Mouse (Mus musculus): ENCODE measurements around the gene Sarnp.

The Sarnp gene

GRCm38 (mm10) chr10:128912791-128913190 is 95.7 kb downstream of the Sarnp start:
- DNase-seq (ENCODE audit: extremely low read depth, insufficient read length, low spot score) = no peak

DNA sequence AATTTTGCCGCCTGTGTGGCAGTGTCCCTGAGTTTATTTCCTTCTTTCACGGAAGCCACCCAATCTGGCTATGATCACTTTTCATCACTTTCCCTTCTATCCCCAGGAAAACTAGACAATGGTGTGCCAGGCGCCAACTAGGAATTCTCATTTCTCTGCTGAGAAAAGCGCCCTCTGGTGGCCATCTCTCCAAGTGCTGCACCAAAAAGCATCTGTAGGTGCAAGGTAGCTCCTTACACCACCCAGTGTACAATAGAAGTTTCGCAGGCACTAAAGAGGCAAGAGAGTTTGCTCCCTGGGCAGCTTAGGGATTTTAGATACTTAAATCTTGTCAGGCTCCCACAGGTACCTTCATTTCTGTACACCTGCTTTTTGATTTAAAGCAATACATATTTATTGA is 96.1 kb downstream of the Sarnp start:
- DNase-seq (ENCODE audit: extremely low read depth, insufficient read length, low spot score) = peak; percentile 56

DNA sequence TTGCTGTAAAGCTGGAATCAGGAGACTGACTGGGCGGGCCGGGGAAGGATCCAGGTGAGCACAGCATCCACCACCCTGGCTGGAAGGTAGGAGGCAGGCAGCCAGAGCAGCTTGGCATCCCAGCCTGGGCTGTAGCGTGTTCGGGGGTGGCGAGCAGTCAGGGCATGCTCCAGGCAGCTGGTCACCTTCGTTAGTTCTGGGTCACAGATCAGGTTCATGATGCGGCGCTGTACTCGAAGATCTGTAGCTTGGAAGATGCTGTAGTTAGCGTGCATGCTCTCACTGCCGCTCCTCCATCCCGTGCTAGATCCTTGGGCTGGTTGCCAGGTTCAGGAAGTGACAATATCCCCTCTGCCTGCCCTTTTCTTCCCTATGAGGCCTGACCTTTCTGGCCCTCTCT is 96.6 kb downstream of the Sarnp start:
- DNase-seq (ENCODE audit: extremely low read depth, insufficient read length, low spot score) = no peak

DNA sequence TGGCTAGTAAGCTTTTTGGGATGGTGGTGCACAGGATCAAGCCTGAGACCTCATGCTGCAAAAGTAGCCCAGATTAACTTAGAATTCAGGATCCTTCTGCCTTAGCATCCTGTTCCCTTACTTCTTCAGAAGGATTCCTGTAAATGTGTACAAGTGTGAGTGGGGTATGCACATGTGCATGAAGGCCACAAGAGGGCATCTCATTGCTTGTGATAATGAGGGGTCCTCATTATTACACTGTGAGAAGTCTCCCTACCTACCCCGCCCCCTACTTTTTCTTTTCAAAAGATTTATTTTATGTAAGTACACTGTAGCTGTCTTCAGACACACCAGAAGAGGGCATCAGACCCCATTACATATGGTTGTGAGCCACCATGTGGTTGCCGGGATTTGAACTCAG is 98.4 kb downstream of the Sarnp start:
- DNase-seq (ENCODE audit: extremely low read depth, insufficient read length, low spot score) = no peak

- DNase-seq (ENCODE audit: extremely low read depth, insufficient read length, low spot score) = no peak
Measured at GRCm38 (mm10) chr10:128916665-128917064, 99.5 kb downstream of the Sarnp start.

DNA sequence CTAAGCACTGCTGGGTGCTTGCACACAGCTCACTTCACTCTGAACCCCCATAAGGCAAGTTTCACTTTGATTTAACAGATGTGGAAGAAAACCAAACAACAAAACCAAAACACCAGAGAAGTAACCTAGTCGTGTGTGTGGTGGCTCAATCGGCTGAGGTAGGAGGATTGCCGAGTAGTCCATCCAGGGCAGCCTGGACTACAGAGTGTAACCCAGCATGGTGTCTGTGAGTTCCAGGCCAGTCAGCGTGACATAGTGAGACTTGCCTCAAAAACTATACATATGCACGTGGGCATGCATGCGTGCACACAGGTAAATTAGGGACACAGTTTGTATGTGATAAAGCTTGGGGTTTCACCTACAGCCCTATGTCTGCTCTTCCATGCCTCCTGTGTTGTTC is 100.3 kb downstream of the Sarnp start:
- no peak for DNase-seq (ENCODE audit: extremely low read depth, insufficient read length, low spot score)

DNA sequence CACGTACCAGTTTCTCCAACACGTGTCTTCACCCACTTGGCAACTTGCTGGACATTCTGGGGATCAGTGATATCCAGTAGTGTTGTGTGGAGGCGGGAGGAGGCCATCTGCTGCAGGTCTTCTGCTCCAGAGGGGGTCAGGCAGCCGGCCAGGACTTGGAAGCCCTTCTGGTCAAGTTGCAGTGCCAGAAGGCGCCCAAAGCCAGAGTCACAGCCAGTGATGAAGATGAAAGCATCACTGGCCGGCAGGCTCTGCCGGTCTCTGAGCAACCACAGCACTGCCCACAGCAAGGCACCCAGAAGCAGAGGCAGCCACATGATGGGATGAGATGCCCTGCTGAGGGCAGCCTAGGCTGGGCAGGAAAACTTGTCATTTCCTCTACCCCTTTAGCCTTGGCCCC is 101.1 kb downstream of the Sarnp start:
- peak; percentile 64 for DNase-seq (ENCODE audit: extremely low read depth, insufficient read length, low spot score)

- DNase-seq (ENCODE audit: extremely low read depth, insufficient read length, low spot score) = peak; percentile 51
Measured at GRCm38 (mm10) chr10:128919203-128919631, 102.1 kb downstream of the Sarnp start.

DNA sequence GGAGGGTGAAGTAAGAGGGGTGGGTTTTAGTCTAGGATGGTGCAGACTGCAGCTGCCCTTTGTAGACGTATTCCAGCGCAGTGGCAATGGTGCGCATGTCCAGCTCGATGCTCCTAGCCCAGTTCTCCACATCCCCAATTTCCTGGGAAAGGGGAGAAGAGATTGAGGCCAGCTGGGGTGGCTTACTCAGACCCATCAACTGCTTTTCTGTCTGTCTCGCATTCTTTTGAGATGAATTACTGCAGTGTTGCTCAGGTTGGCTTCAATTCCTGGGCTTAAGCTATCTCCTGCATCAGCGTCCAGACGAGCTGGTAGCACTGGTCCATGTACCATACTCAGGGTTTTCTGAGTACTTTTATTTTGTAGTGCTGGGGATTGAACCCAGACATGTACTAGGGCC is 102.8 kb downstream of the Sarnp start:
- DNase-seq (ENCODE audit: extremely low read depth, insufficient read length, low spot score) = peak; percentile 36

DNA sequence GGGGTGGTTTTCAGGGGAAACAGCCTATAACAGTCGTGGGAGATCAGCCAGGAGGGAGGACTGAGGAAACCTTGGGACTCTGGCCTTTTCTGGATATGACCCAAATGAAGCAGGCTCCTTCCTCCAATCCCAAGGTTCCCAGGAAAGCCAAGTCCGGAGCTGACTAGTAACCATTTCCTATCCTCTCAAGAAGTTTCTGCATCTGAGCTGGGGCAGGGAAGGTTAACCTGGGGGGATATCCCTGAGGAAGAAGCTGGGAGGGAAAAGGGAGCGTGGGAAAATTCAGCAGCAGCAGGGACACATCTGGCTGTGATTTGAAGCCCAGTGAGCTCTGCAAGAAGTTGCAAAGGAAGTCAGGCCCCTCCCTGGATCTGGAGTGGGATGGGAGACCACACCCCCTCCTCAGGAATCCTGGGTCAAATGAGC is 103.6 kb downstream of the Sarnp start:
- DNase-seq (ENCODE audit: extremely low read depth, insufficient read length, low spot score) = no peak

GRCm38 (mm10) chr10:128921251-128921650 is 104.1 kb downstream of the Sarnp start:
- DNase-seq (ENCODE audit: extremely low read depth, insufficient read length, low spot score) = peak; percentile 34

DNA sequence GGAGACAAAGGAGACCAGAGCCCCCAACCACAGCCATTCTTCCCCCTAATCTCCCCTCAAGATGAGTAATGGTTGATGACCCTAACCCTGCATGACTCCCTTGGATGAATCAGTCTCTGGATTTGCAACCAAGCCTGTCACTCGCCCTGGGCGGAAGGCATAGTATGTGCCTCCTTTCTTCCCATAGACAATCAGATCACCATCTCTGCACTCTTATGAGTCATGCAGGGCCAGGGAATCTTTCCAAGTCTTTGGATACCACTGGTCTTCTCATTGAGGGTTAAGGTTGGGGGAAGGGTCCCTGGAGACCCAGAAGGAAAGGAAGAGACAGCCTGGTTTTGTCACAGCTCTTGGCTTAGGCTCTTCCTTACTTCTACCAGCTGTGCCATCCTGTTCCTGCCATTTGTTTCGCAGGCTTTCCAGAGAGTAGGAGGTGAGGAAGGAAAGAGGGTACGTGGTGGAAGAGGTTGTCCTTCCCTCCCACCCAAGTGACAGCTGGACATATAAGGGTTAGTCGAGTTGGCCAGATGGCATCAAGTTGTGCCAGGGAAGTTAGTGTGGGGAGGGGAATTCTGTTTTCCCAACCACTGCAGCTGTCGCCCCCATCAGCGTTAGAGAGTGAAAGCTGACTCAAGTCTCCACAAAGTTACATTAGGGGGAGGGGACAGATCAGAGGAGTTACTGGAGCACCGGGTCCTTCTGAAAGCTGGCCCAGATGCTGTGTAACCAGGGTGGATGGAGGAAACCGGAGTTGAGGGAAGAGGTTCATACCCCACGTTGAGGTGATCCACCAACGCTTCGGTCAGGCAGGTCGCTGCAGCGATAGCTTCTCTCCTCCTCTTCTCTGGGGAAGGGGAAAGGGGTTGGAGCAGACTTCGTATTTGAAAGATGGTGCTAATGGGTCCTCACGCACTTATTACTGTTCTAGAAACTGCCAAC is 105.0 kb downstream of the Sarnp start:
- DNase-seq (ENCODE audit: extremely low read depth, insufficient read length, low spot score) = peak; percentile 58

DNA sequence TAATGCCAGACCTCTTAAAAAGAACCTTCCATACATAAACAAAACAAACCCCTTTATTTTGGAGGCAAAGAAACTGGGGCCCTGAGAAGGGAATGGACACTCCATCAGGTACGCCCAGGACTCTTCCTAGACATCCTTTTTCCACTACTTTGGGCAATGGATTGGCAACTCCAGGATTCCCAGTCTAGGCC is 105.6 kb downstream of the Sarnp start, which contains the start of gene Rdh5:
Rdh5 (minus strand) TSS at position 67 of the 191 bp plus-strand sequence.
- no peak for DNase-seq (ENCODE audit: extremely low read depth, insufficient read length, low spot score)

GRCm38 (mm10) chr10:128923013-128923691 is 106.0 kb downstream of the Sarnp start:
- DNase-seq (ENCODE audit: extremely low read depth, insufficient read length, low spot score) = peak; percentile 100

- no peak for DNase-seq (ENCODE audit: extremely low read depth, insufficient read length, low spot score)
Measured at GRCm38 (mm10) chr10:128923935-128924334, 106.8 kb downstream of the Sarnp start, which contains the start of gene Bloc1s1. Gene Bloc1s1, minus strand, starts transcription at chr10:128924035.
